Comparison of ENCODE assay signal across 8 mouse cellular contexts in genomic region chr13:74399298-74399839, GRCm38 (mm10). TPM values are rescaled to one million over a fixed set of nuclear protein-coding genes. Genes with fewer than 3 reads are reported as not detected.
DNase-seq lines count a peak whose midpoint lies in the region; ATAC-seq and TF ChIP-seq lines count a peak whose summit lies in the region.

Gene Ftl1-ps1, plus strand, starts transcription at chr13:74399694.

- no peak for DNase-seq in Patski (ENCODE audit: low read depth, low spot score)
- no peak for DNase-seq in heart, postnatal 14 days
- DNase-seq in layer of hippocampus, postnatal 10 days (ENCODE audit: low spot score in 2 of 2), result no peak
- DNase-seq in midbrain, embryonic 11.5 days (ENCODE audit: low spot score, missing footprints), result no peak
- no peak for DNase-seq in right cerebral cortex, postnatal 10 days (ENCODE audit: low spot score in 2 of 2)
- no peak for DNase-seq in Muller cell, postnatal 12 days (ENCODE audit: inconsistent ontology term)

- no peaks in the 10 kb centered on the region for H3K79me2 ChIP-seq in C2C12 (ENCODE audit: control insufficient read depth, insufficient read depth)

- H3K27me3 ChIP-seq in C2C12 (ENCODE audit: control insufficient read depth, insufficient read depth, insufficient read length) (no peaks in the 10 kb centered on the region), Patski (peaks cover 19% of the 10 kb centered on the region)
- H3K27me3 ChIP-seq in midbrain, embryonic 11.5 days (ENCODE audit: control insufficient read depth, insufficient read depth, low read length), result no peaks in the 10 kb centered on the region

- no peaks in the 10 kb centered on the region for H3K79me3 ChIP-seq in C2C12 (ENCODE audit: low read depth)

- H3K4me3 ChIP-seq in C2C12 (ENCODE audit: insufficient read depth, poor library complexity, severe bottlenecking), result no peak within 1 kb of the TSS
- no peak within 1 kb of the TSS for H3K4me3 ChIP-seq in midbrain, embryonic 11.5 days (ENCODE audit: low read depth, low read length)

- no peaks in the 10 kb centered on the region for H3K36me3 ChIP-seq in C2C12 (ENCODE audit: control insufficient read depth, insufficient read depth)
- no peaks in the 10 kb centered on the region for H3K36me3 ChIP-seq in midbrain, embryonic 11.5 days (ENCODE audit: control insufficient read depth, insufficient read depth, low read length)

- H3K27ac ChIP-seq in midbrain, embryonic 11.5 days (ENCODE audit: low read depth, low read length), result no peak within 1 kb of the TSS

- H3K9ac ChIP-seq in midbrain, embryonic 11.5 days (ENCODE audit: low read length), result no peak within 1 kb of the TSS

- ATAC-seq in Patski, result no peak
- no peak for ATAC-seq in erythroblast, adult 5-6 weeks (replicated peaks; ENCODE audit: low FRiP score, poor library complexity, severe bottlenecking)
- ATAC-seq in midbrain, embryonic 11.5 days (ENCODE audit: low FRiP score), result no peak

- H3K4me2 ChIP-seq in midbrain, embryonic 11.5 days, result no peak within 1 kb of the TSS

- WGBS in midbrain, embryonic 11.5 days, result 8% methylated on average over 11 of the region's 11 CpGs

- CTCF ChIA-PET in Patski (lab: Charles Lee), result no interaction called here

- POLR2A ChIA-PET in Patski (lab: Charles Lee), result no interaction called here

- no peaks in the 10 kb centered on the region for H3K9me3 ChIP-seq in midbrain, embryonic 11.5 days (ENCODE audit: control insufficient read depth, low read length)

- in situ Hi-C loops in Patski (cut with MboI; ENCODE audit: low pct_unique_long_range_greater_than_20kb), result no loop called here

- no peak for TF ChIP-seq CTCF in C2C12 (IDR thresholded peaks at IDR 0.05; ENCODE audit: control insufficient read depth, insufficient read depth, insufficient read length)
- no peak for TF ChIP-seq CTCF in Patski (IDR thresholded peaks at IDR 0.05)

- no peak within 1 kb of the TSS for H3ac ChIP-seq in C2C12 (ENCODE audit: control insufficient read depth, insufficient read length, low read depth)

- H3K4me1 ChIP-seq in midbrain, embryonic 11.5 days (ENCODE audit: control insufficient read depth, insufficient read depth, low read length), result no peaks in the 10 kb centered on the region

- intact Hi-C loops in heart, postnatal 14 days (cut with DNase I), result no loop called here

TF ChIP-seq in C2C12, 6 proteins besides CTCF, POLR2A, EP300 and RAD21:
- TF ChIP-seq FOSL1 (IDR thresholded peaks at IDR 0.05; ENCODE audit: insufficient read depth, low read length, poor library complexity, severe bottlenecking) (no peak), MAX (IDR thresholded peaks at IDR 0.05) (no peak), CEBPB (IDR thresholded peaks at IDR 0.05; ENCODE audit: low read depth) (no peak)

RNA-seq across cellular contexts. Expression of gene Ftl1-ps1, which starts in this region (rescaled TPM):
- polyA plus RNA-seq in C2C12 (2012; fragmentation: generic; extraction: Trizol) (452 TPM), Patski (2021) (1,527 TPM)
- 76.7 and 83.4 TPM in 2 replicates for total RNA-seq in erythroblast, adult 5-6 weeks (2015; ENCODE audit: low replicate concordance)
- total RNA-seq in erythroblast, adult 5-6 weeks (2017; ENCODE audit: low replicate concordance), result 16.4 and 24.1 TPM in 2 replicates
- total RNA-seq in heart, postnatal 14 days (2021), result 100 to 1,000 TPM; 251 to 263 TPM
- total RNA-seq in layer of hippocampus, postnatal 10 days (2021), result 100 to 1,000 TPM; 403 to 422 TPM
- polyA plus RNA-seq in midbrain, embryonic 11.5 days (2014; fragmentation: Nextera tagmentation; extraction: Ambion mirVana), result 82.1 and 82.3 TPM in 2 replicates
